Mouse (Mus musculus): ENCODE data around the gene Bex3. TPM values are rescaled to one million over a fixed set of nuclear protein-coding genes. Genes with fewer than 3 reads are reported as not detected.
"Not testable (repeated sequence)": the region's sequence is repeated elsewhere in the genome, so short reads cannot be mapped to it uniquely, and the experiment has no call there.

The Bex3 gene
- polyA plus RNA-seq, 1 experiment = 197 TPM

DNA sequence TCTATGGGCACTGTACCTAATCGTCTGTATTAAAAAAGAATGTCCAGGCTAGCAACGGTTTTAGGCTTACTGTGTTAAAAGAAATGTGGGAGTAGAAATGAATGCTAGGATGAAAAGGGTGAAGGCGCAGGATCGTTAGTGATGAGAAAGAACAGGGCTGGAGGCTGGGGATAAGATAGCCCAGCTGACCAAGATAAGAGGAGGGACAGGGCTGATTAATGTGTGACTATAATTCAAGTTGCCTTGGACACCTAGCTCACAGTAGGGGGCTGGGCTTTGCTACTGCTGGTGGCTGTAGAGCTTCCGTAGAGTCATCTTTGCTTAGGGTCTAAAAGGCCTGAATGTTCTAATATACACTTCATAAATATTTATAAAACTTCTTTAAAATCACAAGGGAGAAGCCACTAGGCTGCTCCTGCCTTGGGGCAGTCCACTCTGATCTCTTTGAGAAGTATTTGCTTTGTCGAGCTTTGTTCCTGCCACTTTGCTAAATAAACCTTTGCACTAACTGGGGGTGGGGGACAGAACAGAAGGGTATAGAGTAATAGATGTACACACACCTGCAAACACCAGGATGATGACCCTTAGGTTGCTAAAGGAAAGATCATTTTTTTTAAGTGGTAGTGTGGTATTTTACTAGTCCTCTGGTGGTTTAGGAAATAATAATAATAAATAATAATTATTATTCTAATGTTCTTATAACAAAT, 17.9 kb upstream of the Bex3 start:
- no peak overlapping the region for H3K4me3 ChIP-seq (ENCODE audit: insufficient read depth, low read length)
- TF ChIP-seq POLR2A (IDR thresholded peaks at IDR 0.05; ENCODE audit: low read depth, low read length) (no peak), CTCF (IDR thresholded peaks at IDR 0.05; ENCODE audit: borderline replicate concordance, insufficient read depth, low read length) (no peak)

DNA sequence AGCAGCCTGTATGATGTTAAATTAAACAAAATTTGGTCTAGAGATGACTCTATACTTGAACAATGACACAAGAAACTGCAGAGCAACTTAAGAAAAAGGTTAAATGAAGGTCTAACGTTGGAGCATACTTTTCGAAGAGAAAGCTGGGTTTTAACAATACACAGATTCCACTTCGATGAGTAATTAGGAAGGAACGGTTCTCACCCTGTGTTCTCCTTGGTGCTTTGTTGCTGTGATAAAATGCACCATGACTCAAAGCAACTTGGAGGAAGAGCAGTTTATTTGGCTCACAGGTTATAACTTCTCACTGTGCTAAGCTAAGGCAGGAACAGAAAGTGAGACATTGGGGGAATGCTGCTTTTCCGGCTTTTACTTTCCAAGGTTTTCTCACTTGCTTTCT, 2.3 kb upstream of the Bex3 start:
- H3K4me1 ChIP-seq (ENCODE audit: control insufficient read depth, insufficient read depth, low read length) = 0 out of 2 replicates have a peak, but pooled peaks cover 3% of the 10 kb centered on the region
- no peak overlapping the region for H3K4me3 ChIP-seq (ENCODE audit: insufficient read depth, low read length)
- H3K27ac ChIP-seq (ENCODE audit: insufficient read depth, low read length) = peak overlapping the region; percentile 65
- no peak for TF ChIP-seq POLR2A (IDR thresholded peaks at IDR 0.05; ENCODE audit: low read depth, low read length)
- TF ChIP-seq CTCF (IDR thresholded peaks at IDR 0.05; ENCODE audit: borderline replicate concordance, insufficient read depth, low read length) = no peak

More for the DNA sequence above, 17.9 kb upstream of the Bex3 start:
- H3K4me1 ChIP-seq (ENCODE audit: control insufficient read depth, insufficient read depth, low read length) = no peaks in the 10 kb centered on the region; the same call in 1 of the 2 replicates
- H3K27ac ChIP-seq (ENCODE audit: insufficient read depth, low read length) = no peak overlapping the region

DNA sequence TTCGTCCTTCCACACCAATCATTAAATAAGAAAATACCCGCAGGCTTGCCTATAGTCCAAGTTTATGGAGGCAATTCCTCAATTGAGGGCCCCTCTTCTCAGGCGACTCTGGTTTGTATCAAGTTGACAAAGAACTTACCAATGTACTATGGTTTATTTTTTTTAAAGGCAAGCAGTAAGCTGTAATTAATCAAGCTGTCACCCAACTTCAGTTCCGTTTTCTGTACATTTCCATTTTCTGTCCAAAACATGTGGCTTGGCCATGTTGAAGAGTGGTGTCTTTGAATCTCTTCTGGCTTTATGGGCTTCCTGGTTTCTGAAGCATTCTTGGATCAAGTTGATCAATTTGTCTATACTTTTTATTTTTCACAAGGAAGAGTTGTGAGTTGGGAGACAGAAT, 1.9 kb upstream of the Bex3 start:
- H3K4me3 ChIP-seq (ENCODE audit: insufficient read depth, low read length) = no peak overlapping the region
- 0 out of 2 replicates have a peak, but pooled peaks cover 3% of the 10 kb centered on the region for H3K4me1 ChIP-seq (ENCODE audit: control insufficient read depth, insufficient read depth, low read length)
- peak overlapping the region; percentile 65 for H3K27ac ChIP-seq (ENCODE audit: insufficient read depth, low read length)
- TF ChIP-seq POLR2A (IDR thresholded peaks at IDR 0.05; ENCODE audit: low read depth, low read length) = no peak
- TF ChIP-seq CTCF (IDR thresholded peaks at IDR 0.05; ENCODE audit: borderline replicate concordance, insufficient read depth, low read length) = no peak

DNA sequence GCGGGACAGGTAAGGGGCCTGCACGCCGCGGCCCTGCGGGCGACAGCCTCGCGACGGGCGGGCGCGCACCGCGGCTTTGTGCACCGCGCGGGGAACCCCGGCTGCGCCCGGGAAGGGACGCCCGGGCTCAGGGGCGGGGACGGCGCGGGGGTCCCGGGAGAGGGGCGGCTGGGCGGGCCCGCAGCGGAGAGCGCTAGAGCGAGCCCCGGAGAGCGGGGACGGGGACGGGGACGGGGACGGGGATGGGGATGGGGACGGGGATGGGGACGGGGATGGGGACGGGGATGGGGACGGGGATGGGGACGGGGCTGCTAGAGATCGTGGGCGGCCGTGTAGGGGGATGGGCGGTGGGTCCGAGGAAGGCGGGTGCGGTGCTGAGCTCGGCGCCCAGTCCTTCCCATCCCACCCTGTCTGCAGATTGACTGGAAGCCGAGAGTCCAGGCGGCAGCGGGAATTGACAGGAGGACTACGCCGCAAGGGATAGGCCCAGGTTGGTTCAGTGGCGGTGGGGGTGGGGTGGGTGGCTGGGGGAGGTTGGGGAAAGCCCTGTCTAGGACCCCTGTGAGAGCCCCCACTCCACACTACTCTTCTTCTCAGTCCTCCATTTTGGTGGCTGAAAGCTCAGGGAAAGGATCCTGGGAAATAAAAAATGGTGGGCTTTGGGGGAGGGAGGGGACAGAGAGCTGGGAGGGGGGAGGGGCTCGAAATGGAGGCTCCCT, 499 bp downstream of the Bex3 start:
- not testable (repeated sequence) for H3K27ac ChIP-seq (ENCODE audit: insufficient read depth, low read length); H3K4me1 ChIP-seq (ENCODE audit: control insufficient read depth, insufficient read depth, low read length)
- peak overlapping the region; percentile 34 for H3K4me3 ChIP-seq (ENCODE audit: insufficient read depth, low read length)

DNA sequence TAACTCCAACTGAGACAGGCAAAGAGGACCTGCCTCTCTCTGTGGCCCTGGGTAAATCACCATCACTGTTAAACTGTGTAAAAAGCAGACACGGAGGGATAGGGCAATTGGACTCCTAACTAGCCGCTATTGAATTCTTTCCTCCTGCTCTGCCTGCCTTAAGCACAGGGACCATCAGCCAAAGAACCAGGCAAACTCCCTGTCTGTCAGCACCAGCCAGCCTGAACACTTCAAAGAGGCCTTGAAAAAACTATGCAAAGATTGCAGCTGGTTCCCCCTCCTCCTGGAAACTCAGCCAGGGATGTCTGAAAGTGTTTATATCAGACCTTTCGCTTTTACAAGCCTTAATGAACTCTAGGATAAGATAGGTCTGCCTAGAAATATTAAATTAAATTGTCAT, 4.5 kb downstream of the Bex3 start:
- H3K27ac ChIP-seq (ENCODE audit: insufficient read depth, low read length) = no peak overlapping the region
- TF ChIP-seq CTCF (IDR thresholded peaks at IDR 0.05; ENCODE audit: borderline replicate concordance, insufficient read depth, low read length) = no peak
- TF ChIP-seq POLR2A (IDR thresholded peaks at IDR 0.05; ENCODE audit: low read depth, low read length) = no peak
- H3K4me3 ChIP-seq (ENCODE audit: insufficient read depth, low read length) = no peak overlapping the region
- H3K4me1 ChIP-seq (ENCODE audit: control insufficient read depth, insufficient read depth, low read length) = no peaks in the 10 kb centered on the region

DNA sequence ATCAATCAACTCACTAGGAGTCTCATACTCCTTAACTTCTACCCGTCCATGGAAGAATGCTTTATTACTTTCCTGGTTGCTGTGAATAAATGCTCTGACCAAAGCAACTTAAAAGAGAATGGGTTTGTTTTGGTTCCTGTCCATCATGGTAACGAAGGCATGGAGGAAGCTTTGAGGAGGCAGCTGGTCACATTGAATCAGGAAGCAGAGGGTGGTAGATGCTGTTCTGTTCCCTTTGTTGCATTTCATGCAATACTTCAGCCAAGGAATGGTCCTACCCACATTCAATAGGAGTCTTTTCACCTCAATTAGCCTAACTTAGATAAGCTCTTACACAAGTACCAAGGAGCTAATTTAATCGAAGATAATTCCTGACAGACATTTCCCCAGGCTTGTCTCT, 5.3 kb downstream of the Bex3 start:
- H3K4me1 ChIP-seq (ENCODE audit: control insufficient read depth, insufficient read depth, low read length) = no peaks in the 10 kb centered on the region
- TF ChIP-seq CTCF (IDR thresholded peaks at IDR 0.05; ENCODE audit: borderline replicate concordance, insufficient read depth, low read length) = no peak
- no peak for TF ChIP-seq POLR2A (IDR thresholded peaks at IDR 0.05; ENCODE audit: low read depth, low read length)

DNA sequence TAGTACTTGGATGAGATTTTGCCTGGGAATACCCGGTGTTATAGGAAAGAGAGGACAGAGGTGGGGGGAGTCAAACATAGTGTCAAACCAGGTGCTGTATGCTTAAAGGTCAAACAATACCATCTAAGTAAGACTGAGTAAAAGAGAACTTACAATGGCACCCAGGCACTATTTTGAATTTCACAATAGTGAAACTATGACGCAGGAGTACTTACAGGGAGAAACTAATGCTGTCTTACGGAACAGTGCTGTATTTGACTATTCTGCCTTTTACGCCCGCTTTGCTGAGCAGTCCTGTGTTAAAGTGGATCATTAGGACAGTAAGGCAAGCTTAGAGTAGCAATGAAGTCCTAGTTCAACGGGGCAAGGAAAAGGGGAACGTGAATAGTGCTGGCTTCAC, 7.5 kb downstream of the Bex3 start:
- Histone ChIP-seq H3K4me3 (ENCODE audit: insufficient read depth, low read length) (no peak overlapping the region), H3K27ac (ENCODE audit: insufficient read depth, low read length) (no peak overlapping the region), H3K4me1 (ENCODE audit: control insufficient read depth, insufficient read depth, low read length) (no peaks in the 10 kb centered on the region)
- no peak for TF ChIP-seq POLR2A (IDR thresholded peaks at IDR 0.05; ENCODE audit: low read depth, low read length)
- no peak for TF ChIP-seq CTCF (IDR thresholded peaks at IDR 0.05; ENCODE audit: borderline replicate concordance, insufficient read depth, low read length)

More for the DNA sequence above, 5.3 kb downstream of the Bex3 start:
- H3K27ac ChIP-seq (ENCODE audit: insufficient read depth, low read length) = no peak overlapping the region
- H3K4me3 ChIP-seq (ENCODE audit: insufficient read depth, low read length) = no peak overlapping the region

DNA sequence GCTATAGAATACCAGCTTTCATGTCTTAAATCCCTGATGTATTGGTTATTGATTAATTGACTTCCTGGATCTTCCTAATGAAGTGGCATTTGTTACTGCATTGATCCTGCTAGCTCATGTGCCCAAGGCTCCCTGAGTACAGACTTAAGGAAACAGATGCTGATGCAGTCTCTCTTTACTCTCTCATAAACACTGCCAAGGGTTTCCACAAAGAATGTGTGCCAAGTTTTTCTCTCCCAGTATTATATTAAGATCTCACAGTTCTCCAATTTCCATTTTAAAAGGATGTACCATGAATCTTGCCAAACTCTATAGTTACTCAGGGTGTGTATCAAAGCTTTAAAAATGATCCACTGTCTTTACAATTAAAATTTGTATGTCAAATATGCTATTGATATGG, 8.3 kb downstream of the Bex3 start:
- TF ChIP-seq CTCF (IDR thresholded peaks at IDR 0.05; ENCODE audit: borderline replicate concordance, insufficient read depth, low read length) (no peak), POLR2A (IDR thresholded peaks at IDR 0.05; ENCODE audit: low read depth, low read length) (no peak)
- no peak overlapping the region for H3K4me3 ChIP-seq (ENCODE audit: insufficient read depth, low read length)

DNA sequence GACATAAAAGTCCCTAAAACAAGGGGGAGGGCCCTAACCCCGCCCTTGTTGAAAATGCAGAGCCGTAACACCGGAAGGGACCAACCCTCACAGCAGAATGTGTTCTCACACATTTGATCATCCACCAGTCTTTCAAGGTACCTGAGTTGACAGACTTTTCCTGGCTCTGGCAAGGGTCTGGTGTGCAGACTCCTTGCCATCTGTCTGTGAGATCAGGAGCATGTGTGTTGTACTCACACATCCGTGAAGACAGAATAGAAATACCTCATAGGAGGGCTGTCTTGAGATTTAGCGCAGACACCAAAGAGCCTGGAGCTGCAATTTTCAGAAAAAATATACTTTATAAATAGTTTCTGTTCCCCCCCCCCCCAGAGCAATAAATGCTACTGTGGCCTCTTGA, 9.4 kb downstream of the Bex3 start:
- Histone ChIP-seq H3K27ac (ENCODE audit: insufficient read depth, low read length) (no peak overlapping the region), H3K4me1 (ENCODE audit: control insufficient read depth, insufficient read depth, low read length) (no peaks in the 10 kb centered on the region), H3K4me3 (ENCODE audit: insufficient read depth, low read length) (no peak overlapping the region)
- TF ChIP-seq POLR2A (IDR thresholded peaks at IDR 0.05; ENCODE audit: low read depth, low read length) (no peak), CTCF (IDR thresholded peaks at IDR 0.05; ENCODE audit: borderline replicate concordance, insufficient read depth, low read length) (no peak)

More for the DNA sequence above, 8.3 kb downstream of the Bex3 start:
- Histone ChIP-seq H3K27ac (ENCODE audit: insufficient read depth, low read length) (no peak overlapping the region), H3K4me1 (ENCODE audit: control insufficient read depth, insufficient read depth, low read length) (no peaks in the 10 kb centered on the region)

DNA sequence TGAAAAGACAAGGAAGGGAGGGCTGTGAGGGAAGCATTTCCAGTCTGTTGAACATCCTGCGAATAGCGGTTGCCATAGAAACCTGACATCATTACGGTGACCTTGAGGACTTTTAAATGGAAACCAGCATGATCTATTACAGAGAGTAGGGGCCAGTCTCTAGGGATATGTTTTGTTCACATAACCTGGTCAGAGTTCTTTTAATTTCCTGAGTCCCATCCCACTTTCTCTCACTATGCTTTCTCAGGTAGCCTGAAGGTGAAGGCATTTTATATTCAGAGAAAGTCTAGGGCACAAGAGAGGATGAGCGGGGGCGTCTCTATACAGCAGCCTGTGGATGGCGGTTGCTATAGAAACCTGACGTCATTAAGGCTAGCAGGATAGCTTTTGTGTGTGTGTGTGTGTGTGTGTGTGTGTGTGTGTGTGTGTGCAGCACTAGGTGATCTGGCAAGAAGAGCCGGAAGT, 20.8 kb downstream of the Bex3 start:
- Histone ChIP-seq H3K4me1 (ENCODE audit: control insufficient read depth, insufficient read depth, low read length) (no peaks in the 10 kb centered on the region), H3K4me3 (ENCODE audit: insufficient read depth, low read length) (no peak overlapping the region), H3K27ac (ENCODE audit: insufficient read depth, low read length) (no peak overlapping the region)
- TF ChIP-seq CTCF (IDR thresholded peaks at IDR 0.05; ENCODE audit: borderline replicate concordance, insufficient read depth, low read length) (no peak), POLR2A (IDR thresholded peaks at IDR 0.05; ENCODE audit: low read depth, low read length) (no peak)
